Mouse (Mus musculus): ENCODE measurements around the gene Manba.

- TF ChIP-seq CTCF (IDR thresholded peaks at IDR 0.05; ENCODE audit: borderline replicate concordance, insufficient read depth, low read length) (no peak), POLR2A (IDR thresholded peaks at IDR 0.05; ENCODE audit: low read depth, low read length) (no peak)
Measured at GRCm38 (mm10) chr3:135440621-135441020, 44.8 kb upstream of the Manba start.
